Mouse (Mus musculus): ENCODE results near the gene Zfp101. TPM values are rescaled to one million over a fixed set of nuclear protein-coding genes. Genes with fewer than 3 reads are reported as not detected.

The Zfp101 gene
- 9.3 TPM for total RNA-seq (2023)

DNA sequence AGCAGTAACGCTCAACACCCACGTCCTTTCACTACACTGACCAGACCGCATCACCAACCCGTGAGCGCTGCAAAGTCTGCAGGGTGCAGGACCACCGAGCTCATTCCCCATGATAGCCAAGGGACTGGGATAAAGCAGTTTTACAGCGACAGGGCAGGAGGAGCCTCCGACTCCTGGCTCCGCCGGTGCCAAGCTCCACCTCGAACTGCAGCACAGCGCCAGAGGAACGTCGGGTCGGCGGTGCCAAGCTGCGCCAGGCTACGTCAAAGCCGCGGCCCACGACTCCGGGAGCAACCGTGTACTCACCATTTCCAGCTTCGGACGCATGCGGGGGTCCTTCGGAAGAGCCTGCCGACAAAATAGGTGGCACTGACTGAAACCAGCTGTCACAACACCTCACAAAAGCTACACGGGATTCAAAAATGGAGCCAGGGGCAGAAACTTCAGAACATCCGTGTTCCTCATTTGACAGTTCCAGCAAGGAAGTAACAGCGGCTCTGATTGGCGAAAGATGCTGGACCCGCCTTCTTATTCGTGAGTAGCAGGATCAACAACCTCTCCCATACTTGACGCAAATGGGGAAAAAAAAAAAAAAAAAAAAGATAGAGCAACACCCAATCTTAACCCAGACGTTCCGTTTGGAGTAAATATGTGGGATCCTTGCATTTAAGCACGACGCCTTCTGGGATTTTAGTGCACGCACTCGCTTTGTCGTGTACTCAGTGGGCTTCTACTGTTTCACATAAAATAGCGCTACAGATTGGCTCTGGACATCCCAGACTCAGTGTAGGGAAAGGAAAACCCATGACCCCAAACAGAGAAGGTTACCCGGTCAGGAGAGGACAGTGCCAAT is at the start of gene Zfp101:
Zfp101 (minus strand) TSS at position 460 of the 853 bp plus-strand sequence.

DNA sequence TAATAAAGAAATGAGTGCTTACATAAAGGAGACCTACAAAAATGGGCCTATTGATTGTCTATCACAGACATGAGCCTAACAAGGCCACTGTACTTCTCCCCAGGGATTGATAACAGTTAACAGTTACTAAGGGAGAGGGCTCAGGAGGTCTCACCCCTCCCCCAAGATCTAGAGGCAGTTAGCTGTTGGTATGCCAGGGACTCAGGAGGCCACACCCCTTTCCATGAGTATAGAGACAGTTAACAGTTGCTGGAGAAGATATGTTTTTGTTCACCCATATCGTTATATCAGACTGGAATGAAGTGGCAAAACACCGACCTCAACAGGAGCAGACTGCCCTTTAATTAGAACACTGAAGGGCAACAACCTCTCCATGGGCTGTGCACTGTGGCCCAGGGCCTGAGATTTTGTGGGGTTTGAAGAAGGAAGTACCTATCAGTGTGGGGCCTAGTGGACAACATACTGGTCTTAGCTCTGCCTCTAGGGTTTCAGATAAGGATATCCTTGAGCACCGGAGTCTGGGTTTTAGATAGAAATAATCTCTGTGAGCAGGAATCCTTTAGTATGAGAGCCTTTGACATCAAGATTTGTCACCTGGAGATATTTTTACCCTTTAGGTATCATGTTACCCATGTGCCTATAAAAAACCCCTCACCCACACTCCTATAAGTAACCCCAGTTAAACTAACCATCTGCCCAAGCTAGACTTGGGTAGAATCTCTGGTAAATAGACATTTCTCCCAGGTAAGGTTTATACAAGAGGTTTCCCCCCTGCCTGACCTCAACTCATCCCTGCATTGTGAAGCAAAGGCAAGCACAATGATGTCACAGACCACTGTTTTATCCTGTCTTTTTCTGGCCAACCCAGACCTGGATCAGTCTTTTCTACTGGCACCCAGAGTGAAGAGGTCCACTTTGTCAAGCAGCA is 37.8 kb upstream of the Zfp101 start, which contains the start of gene Actl9:
Actl9 (plus strand) TSS at position 878 of the 928 bp plus-strand sequence.

DNA sequence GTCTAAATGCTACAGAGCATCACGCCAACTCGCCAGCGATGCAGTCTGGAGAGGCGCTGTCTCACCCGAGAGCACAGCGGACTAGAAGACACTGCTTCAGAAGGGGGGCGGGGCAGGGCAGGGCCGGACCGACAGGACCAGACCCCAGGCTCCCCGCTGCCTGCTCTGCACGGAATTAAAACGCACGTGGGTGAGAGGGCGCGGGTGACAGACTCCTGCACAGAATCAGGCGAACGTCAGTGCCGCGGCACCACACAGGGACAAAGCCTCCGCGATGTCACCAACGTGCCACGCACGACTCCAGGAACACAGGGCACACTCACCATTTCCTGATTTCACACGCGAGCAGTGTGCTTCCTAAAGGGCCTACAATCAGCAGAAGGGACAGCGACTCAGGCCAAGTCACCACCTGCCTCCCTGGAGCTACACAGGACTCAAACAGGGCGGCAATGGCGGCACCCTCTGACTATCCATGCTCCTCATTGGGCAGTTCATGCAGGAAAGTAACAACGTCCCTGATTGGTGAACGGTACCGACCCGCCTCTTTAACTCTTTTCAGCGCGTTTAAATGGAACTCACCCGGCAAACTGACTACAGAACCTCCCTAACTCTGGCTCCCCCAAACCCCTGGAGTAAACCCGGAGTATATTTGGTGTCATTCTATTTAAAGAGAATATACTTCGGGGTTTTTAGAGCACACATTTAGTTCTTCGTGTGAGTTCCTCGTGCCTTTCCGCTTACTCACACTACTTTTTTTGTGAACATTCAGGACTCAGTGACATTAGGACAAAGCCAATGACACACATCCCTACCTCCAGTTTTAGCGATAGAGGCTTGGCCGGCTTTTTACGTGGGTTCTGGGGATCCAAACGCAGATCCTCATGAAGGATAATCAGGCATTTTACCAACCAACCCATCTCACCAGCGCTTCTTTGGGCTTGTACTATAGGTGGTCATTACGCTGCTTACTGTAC is 35.7 kb downstream of the Zfp101 start, which contains the start of gene Zfp81:
Zfp81 (minus strand) TSS at position 468 of the 974 bp plus-strand sequence.

Other genes with a start within 250 kb of the Zfp101 start
- not detected for gene Olfr55, start 226.2 kb downstream of the Zfp101 start, total RNA-seq (2023)
- not detected for gene Olfr239, start 203.3 kb downstream of the Zfp101 start, total RNA-seq (2023)
- gene Olfr1564, start 173.0 kb downstream of the Zfp101 start, total RNA-seq (2023): not detected
- 7.8 TPM for gene Zfp955a, start 139.5 kb downstream of the Zfp101 start, total RNA-seq (2023)
- gene Olfr63, start 130.0 kb downstream of the Zfp101 start, total RNA-seq (2023): 0.09 TPM
- gene Zfp955b, start 105.1 kb downstream of the Zfp101 start, total RNA-seq (2023): 7.9 TPM
- 22.0 TPM for gene Zfp81, start 35.8 kb downstream of the Zfp101 start, total RNA-seq (2023)
- gene Actl9, start 38.3 kb upstream of the Zfp101 start, total RNA-seq (2023): not detected
- 182 TPM for gene Adamts10, start 129.6 kb upstream of the Zfp101 start, total RNA-seq (2023)
- gene Myo1f, start 161.1 kb upstream of the Zfp101 start, total RNA-seq (2023): 34.1 TPM
- 42.9 TPM for gene Zfp414, start 234.4 kb upstream of the Zfp101 start, total RNA-seq (2023)
- gene Pram1, start 243.4 kb upstream of the Zfp101 start, total RNA-seq (2023): 3.3 TPM

All from CD8-positive naive resting alpha-beta T cell, adult 57 days (primary cell).